Mouse (Mus musculus) spleen, postnatal 10 days (tissue): ENCODE data around the gene Hecw2.

Experiments used
- DNase-seq, 2 experiments: peaks; one replicate each; pipeline ENCODE4 v3.0.0; 2021 to 2022; ENCODE audit warnings: low spot score in 2 of 2

Hecw2 gene

GRCm38 (mm10) chr1:53894299-53894698, 300.7 kb downstream of the Hecw2 start:
- no peak for DNase-seq

DNA sequence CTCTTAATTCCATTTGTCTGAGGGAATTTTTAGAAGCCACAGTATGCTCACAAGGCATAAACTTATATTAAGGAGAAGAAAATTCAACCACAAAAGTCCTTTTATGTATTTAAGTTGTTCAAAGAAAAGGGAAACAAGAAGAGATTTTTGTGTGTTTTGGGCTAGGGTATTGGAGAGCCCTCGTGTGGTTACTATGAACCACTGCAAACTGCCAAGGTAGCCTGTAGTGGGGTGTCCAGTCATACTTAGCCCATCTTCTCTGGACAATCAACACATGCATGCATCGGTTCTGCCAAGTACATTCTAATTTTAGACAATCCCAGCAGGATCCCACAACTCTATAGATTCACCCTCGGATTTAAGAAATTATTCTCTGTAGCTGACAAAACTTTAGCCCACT, 304.6 kb downstream of the Hecw2 start:
- peak in 1 of 2 experiments; percentile 18 for DNase-seq

- DNase-seq, result no peak
Measured at GRCm38 (mm10) chr1:53889806-53890205, 305.2 kb downstream of the Hecw2 start.

GRCm38 (mm10) chr1:53882480-53882879, 312.5 kb downstream of the Hecw2 start:
- no peak for DNase-seq

GRCm38 (mm10) chr1:53875919-53876318, 319.0 kb downstream of the Hecw2 start:
- no peak for DNase-seq

GRCm38 (mm10) chr1:53867316-53867715, 327.7 kb downstream of the Hecw2 start:
- DNase-seq, result no peak

GRCm38 (mm10) chr1:53866374-53866902, 328.5 kb downstream of the Hecw2 start:
- no peak for DNase-seq

DNA sequence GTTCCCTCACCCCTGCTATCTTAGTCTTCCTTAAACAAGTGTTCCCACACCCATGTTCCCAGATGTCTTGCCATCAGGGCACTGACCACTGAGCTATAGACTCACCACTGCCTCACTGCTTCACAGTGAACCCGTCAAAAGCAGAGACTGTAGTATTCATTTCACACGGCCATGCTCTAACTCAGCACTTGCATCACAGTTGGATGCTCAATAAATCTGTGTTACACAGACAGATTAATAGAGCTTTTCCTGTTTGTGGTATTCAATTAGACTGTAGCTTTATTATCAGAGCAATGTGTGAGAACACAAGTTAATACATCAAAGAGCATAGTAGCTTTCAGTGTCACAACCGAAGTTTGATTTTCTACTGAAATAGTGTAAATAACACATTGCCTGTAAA, 330.9 kb downstream of the Hecw2 start:
- no peak for DNase-seq

DNA sequence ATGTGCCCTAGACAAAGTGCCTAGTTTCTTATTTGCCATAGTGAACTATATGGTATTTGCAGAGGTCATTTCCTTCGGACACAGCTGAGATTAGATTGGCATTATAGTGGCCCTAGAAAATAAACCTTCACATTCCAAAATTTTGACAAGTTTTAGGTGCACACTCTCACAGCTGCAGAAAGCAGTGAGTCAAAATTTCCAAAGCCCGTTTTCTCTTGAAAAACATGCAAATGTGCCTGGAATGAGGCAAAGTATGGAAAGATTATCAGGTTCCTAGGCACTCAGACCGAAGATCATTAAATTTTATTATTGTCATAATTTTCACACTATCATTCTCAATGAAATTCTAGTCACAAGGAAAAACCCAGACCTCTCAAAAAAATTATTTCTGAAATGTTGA, 334.4 kb downstream of the Hecw2 start:
- no peak for DNase-seq

DNA sequence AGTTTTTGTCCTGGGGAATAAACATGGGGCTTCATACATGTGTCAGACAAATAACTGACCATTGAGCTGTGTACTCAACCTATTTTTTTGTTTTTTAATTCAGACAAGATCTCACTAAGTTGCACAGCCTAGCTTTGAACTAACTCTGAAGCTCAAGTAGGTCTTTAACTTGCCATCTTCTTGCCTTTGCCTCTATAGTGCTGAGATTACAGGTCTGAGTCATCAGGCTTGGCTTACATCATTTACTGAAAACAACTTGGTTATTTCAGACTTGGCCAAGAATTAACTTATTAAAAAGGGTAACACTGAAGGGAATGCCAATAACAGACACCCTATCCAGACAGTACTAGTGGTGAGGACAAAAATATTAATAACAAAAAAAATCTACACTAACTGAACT, 335.8 kb downstream of the Hecw2 start:
- no peak for DNase-seq

GRCm38 (mm10) chr1:53856501-53857103, 338.4 kb downstream of the Hecw2 start:
- no peak for DNase-seq

DNA sequence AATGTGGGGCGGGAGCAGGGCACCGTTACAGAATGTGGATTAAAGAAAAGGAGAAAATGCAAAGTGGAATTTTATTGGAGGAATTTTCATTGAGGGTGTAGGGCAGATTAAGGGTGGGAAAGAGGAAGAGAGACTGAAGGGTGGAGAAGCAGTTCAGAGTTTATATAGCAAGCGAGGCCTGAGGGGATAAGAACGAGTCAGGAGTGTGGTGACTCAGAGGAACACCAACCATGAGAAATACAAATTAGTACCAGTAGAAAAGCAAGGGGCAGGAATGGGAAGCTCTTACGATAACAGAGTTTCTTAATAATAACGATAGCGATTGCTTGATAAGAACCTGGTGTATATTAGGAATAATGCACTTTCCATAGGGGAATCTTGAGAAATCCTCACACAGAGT, 339.2 kb downstream of the Hecw2 start:
- DNase-seq, result no peak

- DNase-seq, result no peak
Measured at GRCm38 (mm10) chr1:53852086-53852610, 342.8 kb downstream of the Hecw2 start.

DNA sequence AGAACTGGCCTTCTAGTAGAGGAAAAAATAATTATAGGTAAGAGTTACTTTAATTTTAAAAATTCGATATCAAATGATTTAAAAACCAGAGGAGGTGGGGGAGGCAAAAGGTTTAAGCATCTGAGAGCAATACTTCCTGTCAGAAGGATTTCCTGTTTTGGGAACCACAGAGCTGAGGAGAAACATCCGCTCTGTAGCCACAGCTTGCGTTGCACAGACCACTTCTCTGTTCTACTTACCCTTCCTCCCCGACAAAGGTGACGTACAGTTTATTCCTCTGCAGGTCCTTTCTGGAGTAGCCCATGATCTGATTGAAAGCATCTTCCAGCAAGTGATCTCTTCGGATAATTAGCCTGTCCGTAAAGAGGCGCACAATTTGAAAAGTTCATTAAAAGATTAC, 343.6 kb downstream of the Hecw2 start:
- DNase-seq, result peak in 1 of 2 experiments; percentile 56

DNA sequence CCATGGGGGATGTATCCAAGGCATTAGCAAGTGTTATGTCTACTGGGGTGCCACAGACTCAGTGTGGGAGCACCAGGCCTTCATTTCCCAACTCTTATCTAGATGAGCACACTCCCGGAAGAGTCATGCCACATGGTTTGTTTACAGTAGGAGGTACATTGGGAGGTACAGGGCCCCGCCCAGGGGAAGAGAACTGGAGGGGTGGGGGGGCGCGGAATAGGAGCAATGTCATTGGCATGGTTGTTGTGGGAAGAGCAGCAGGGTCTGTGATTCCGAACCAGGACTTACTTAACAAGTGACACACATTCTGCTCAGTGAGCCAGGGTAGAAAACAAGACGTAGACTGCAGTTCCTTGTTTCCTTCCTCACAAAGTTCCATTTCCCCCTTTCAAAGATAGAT, 344.1 kb downstream of the Hecw2 start:
- DNase-seq, result peak in 1 of 2 experiments; percentile 46

DNA sequence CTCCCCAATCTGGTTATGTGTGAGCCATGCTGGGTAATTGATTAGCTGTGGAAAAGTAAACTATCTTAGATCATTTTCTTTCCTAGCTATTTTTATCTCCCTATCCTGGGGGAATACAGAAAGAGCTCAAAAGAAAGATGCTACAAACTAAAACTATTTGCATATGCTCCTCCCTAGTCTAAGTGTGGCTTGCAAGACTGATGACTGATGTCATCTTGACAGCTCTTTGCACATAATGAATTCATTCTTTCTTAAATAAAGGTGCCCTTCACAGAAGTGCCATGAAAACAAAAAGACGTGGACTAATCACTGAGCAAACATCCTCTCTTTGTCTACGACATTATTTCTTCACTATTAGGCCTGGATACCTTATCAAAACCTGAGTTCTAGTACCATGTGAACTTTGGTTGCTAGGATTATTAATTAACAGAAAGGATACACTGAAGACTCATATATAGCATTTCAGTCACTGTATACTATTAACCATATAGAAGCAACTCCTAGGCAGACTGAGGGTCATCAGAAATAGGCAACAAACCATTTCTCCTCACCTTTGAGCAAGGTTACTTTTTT, 348.2 kb downstream of the Hecw2 start:
- DNase-seq, result no peak

- DNase-seq, result no peak
Measured at GRCm38 (mm10) chr1:53845854-53846253, 349.1 kb downstream of the Hecw2 start.

DNA sequence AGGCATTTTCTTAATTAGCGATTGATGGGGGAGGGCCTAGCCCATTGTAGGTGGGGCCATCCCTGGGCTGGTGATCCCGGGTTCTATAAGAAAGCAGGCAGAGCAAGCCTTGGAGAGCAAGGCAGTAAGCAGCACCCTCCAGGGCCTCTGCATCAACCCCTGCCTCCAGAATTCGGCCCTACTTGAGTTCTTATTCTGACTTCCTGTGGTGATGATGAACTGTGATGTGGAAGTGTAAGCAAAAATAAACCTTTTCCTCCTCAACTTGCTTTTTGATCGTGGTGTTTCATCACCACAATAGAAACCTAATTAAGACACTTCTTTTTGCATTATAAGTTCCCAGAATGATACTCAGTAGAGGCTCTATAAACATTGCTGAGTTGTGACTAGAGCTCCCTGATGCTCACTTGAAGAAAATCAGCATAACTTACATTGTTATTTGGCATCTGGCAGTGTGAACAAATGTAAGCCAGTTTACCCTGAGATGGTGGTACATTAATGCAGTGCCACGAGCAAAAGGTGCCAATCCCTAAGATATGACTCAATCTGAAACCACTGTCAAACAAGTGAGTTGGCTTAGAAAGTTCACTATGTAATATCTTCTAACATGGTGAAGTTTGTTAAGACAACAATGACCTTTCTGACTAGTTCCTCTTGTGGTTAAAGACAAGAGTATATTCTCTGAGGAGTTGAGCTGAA, 349.9 kb downstream of the Hecw2 start:
- no peak for DNase-seq

- no peak for DNase-seq
Measured at GRCm38 (mm10) chr1:53844122-53844913, 350.6 kb downstream of the Hecw2 start.

DNA sequence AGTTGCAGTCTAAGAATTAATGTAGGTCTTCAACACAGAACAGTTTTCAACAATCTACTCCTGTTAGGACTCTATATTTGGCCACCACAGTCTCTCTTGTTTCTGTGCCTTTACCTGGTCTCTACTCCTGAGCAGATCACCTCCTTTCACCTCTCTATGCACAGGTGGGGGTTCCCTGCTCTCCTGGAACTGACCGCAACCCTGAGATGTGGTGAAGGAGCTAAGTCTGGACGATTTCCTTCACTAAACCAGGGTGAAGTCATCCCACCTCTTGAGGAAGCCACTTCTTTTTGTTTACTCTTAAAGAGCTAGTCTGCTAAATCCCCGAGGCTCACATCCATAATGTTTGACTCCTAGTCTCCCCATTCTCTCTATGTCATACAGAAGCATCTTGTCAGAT, 351.9 kb downstream of the Hecw2 start:
- DNase-seq, result no peak

- no peak for DNase-seq
Measured at GRCm38 (mm10) chr1:53841080-53841479, 353.9 kb downstream of the Hecw2 start.

DNA sequence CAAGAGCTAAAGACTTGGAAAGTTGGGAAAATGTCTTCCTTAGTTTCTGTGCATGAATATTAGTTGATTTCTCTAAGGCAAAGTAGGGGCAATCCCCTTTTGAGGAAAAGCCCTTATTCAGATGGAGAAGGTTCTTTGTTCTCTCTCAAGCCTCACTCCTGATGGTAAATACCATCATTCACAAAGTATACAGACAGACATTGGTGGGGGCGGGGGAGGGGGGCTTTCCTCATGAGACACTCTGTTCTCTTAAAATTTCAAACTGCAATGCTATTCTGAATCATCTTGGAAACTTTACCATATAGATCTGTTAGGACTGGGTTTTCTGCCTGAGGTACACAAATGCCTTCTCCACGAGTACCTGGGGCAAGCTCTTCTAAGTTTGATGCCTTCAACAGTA, 355.6 kb downstream of the Hecw2 start:
- no peak for DNase-seq
